Mouse (Mus musculus): Measurements from ENCODE around the gene Dennd4a. TPM values are rescaled to one million over a fixed set of nuclear protein-coding genes. Genes with fewer than 3 reads are reported as not detected.

Dennd4a gene
- total and polyA plus RNA-seq, 2 experiments from 2014 or later = 8.8 to 17.6 TPM

GRCm38 (mm10) chr9:64904917-64905640 lies 93.9 kb downstream of the Dennd4a start:
- TF ChIP-seq CTCF (IDR thresholded peaks at IDR 0.05; ENCODE audit: low read depth) = no peak
- Histone ChIP-seq H3K9me3 (ENCODE audit: low read length) (no peaks in the 10 kb centered on the region), H3K27me3 (ENCODE audit: insufficient read depth, low read length) (no peaks in the 10 kb centered on the region), H3K36me3 (ENCODE audit: insufficient read depth, low read length) (peaks cover 29% of the 10 kb centered on the region), H3K4me1 (ENCODE audit: insufficient read depth, low read length) (no peaks in the 10 kb centered on the region), H3K27ac (no peak overlapping the region), H3K4me3 (ENCODE audit: low read length) (no peak overlapping the region), H3K4me2 (ENCODE audit: low read depth, low read length) (no peak overlapping the region), H3K9ac (replicated peaks; ENCODE audit: low read length) (no peak overlapping the region)
- no peak for DNase-seq (ENCODE audit: low spot score)
- WGBS = 91% methylated on average over 14 of the region's 14 CpGs
- no peak for ATAC-seq

- Histone ChIP-seq H3K4me1 (ENCODE audit: insufficient read depth, low read length) (no peaks in the 10 kb centered on the region), H3K4me2 (ENCODE audit: low read depth, low read length) (no peak overlapping the region), H3K27me3 (ENCODE audit: insufficient read depth, low read length) (no peaks in the 10 kb centered on the region), H3K4me3 (ENCODE audit: low read length) (no peak overlapping the region), H3K36me3 (ENCODE audit: insufficient read depth, low read length) (peaks cover 43% of the 10 kb centered on the region), H3K9ac (replicated peaks; ENCODE audit: low read length) (no peak overlapping the region), H3K27ac (no peak overlapping the region), H3K9me3 (ENCODE audit: low read length) (no peaks in the 10 kb centered on the region)
- 93% methylated on average over 3 of the region's 3 CpGs for WGBS
- ATAC-seq (no peak), DNase-seq (ENCODE audit: low spot score) (no peak)
- TF ChIP-seq CTCF (IDR thresholded peaks at IDR 0.05; ENCODE audit: low read depth) = no peak
Observed at GRCm38 (mm10) chr9:64907441-64907840, 96.3 kb downstream of the Dennd4a start.

GRCm38 (mm10) chr9:64913406-64913805 lies 102.3 kb downstream of the Dennd4a start:
- TF ChIP-seq CTCF (IDR thresholded peaks at IDR 0.05; ENCODE audit: low read depth) = no peak

GRCm38 (mm10) chr9:64913973-64914372 lies 102.8 kb downstream of the Dennd4a start:
- 92% methylated on average over 2 of the region's 2 CpGs for WGBS
- Histone ChIP-seq H3K9ac (replicated peaks; ENCODE audit: low read length) (no peak overlapping the region), H3K4me2 (ENCODE audit: low read depth, low read length) (no peak overlapping the region), H3K9me3 (ENCODE audit: low read length) (no peaks in the 10 kb centered on the region), H3K27me3 (ENCODE audit: insufficient read depth, low read length) (no peaks in the 10 kb centered on the region), H3K4me3 (ENCODE audit: low read length) (no peak overlapping the region), H3K4me1 (ENCODE audit: insufficient read depth, low read length) (no peaks in the 10 kb centered on the region), H3K36me3 (ENCODE audit: insufficient read depth, low read length) (peaks cover 39% of the 10 kb centered on the region), H3K27ac (no peak overlapping the region)
- ATAC-seq (no peak), DNase-seq (ENCODE audit: low spot score) (no peak)
- TF ChIP-seq CTCF (IDR thresholded peaks at IDR 0.05; ENCODE audit: low read depth) = no peak

More at GRCm38 (mm10) chr9:64913406-64913805, 102.3 kb downstream of the Dennd4a start:
- Histone ChIP-seq H3K27ac (no peak overlapping the region), H3K4me2 (ENCODE audit: low read depth, low read length) (no peak overlapping the region), H3K4me3 (ENCODE audit: low read length) (no peak overlapping the region), H3K4me1 (ENCODE audit: insufficient read depth, low read length) (no peaks in the 10 kb centered on the region), H3K9ac (replicated peaks; ENCODE audit: low read length) (no peak overlapping the region), H3K9me3 (ENCODE audit: low read length) (no peaks in the 10 kb centered on the region), H3K36me3 (ENCODE audit: insufficient read depth, low read length) (peaks cover 35% of the 10 kb centered on the region), H3K27me3 (ENCODE audit: insufficient read depth, low read length) (no peaks in the 10 kb centered on the region)
- ATAC-seq (no peak), DNase-seq (ENCODE audit: low spot score) (no peak)
- 90% methylated on average over 4 of the region's 4 CpGs for WGBS

DNA sequence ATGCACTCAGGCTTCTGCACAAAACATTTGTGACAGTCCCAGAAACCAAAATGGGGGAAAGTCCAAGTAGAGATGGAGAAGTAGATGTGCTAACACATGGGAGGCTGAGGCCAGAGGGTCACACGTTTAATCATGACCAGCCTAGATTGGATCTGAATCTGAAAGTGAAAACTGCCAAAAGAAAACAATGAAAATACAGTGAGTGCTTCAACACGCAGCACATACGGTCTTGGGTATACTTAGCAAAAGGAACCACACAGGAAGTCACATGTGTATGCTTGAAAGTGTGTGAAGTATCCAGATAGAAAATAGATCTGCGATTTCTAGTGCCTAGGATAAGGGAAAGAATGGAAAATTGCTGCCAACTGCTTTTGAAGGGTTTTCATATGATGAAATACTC lies 103.5 kb downstream of the Dennd4a start:
- Histone ChIP-seq H3K27me3 (ENCODE audit: insufficient read depth, low read length) (no peaks in the 10 kb centered on the region), H3K9me3 (ENCODE audit: low read length) (no peaks in the 10 kb centered on the region), H3K27ac (no peak overlapping the region), H3K4me3 (ENCODE audit: low read length) (no peak overlapping the region), H3K36me3 (ENCODE audit: insufficient read depth, low read length) (peaks cover 37% of the 10 kb centered on the region), H3K4me2 (ENCODE audit: low read depth, low read length) (no peak overlapping the region), H3K9ac (replicated peaks; ENCODE audit: low read length) (no peak overlapping the region), H3K4me1 (ENCODE audit: insufficient read depth, low read length) (no peaks in the 10 kb centered on the region)
- no peak for TF ChIP-seq CTCF (IDR thresholded peaks at IDR 0.05; ENCODE audit: low read depth)
- DNase-seq (ENCODE audit: low spot score) = no peak
- WGBS = 83% methylated on average over 4 of the region's 4 CpGs
- no peak for ATAC-seq

DNA sequence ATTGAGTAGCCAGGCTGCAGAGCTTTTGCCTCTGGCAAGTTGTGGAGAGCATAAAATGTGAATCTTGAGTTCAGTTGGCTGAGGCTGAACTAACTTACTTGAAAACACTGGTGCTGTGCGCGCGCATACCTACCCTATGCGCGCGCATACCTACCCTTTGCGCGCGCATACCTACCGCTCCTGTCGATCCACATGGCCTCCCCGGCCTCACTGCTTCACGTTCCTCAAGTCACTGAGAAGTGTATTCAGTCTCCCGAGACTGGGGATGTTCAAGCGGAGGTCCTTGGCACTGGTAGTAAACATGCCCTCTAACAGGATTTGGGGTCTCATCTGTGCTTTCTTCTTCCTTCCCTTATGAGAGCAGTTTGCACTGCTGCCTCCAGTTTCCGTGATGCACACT lies 107.4 kb downstream of the Dennd4a start:
- no peak for ATAC-seq
- WGBS = 53% methylated on average over 16 of the region's 16 CpGs
- no peak overlapping the region for H3K4me2 ChIP-seq (ENCODE audit: low read depth, low read length)
- H3K9me3 ChIP-seq (ENCODE audit: low read length) = no peaks in the 10 kb centered on the region
- no peak overlapping the region for H3K4me3 ChIP-seq (ENCODE audit: low read length)
- TF ChIP-seq CTCF (IDR thresholded peaks at IDR 0.05; ENCODE audit: low read depth) = no peak
- no peak overlapping the region for H3K9ac ChIP-seq (replicated peaks; ENCODE audit: low read length)
- no peak for DNase-seq (ENCODE audit: low spot score)
- no peak overlapping the region for H3K27ac ChIP-seq
- peaks cover 7% of the 10 kb centered on the region for H3K36me3 ChIP-seq (ENCODE audit: insufficient read depth, low read length)
- no peaks in the 10 kb centered on the region for H3K27me3 ChIP-seq (ENCODE audit: insufficient read depth, low read length)
- H3K4me1 ChIP-seq (ENCODE audit: insufficient read depth, low read length) = no peaks in the 10 kb centered on the region

- Histone ChIP-seq H3K4me1 (ENCODE audit: insufficient read depth, low read length) (no peaks in the 10 kb centered on the region), H3K27ac (peak overlapping the region; percentile 58), H3K4me2 (ENCODE audit: low read depth, low read length) (no peak overlapping the region), H3K4me3 (ENCODE audit: low read length) (no peak overlapping the region), H3K36me3 (ENCODE audit: insufficient read depth, low read length) (no peaks in the 10 kb centered on the region; the same call in 1 of the 2 replicates), H3K9me3 (ENCODE audit: low read length) (no peaks in the 10 kb centered on the region), H3K9ac (replicated peaks; ENCODE audit: low read length) (no peak overlapping the region), H3K27me3 (ENCODE audit: insufficient read depth, low read length) (no peaks in the 10 kb centered on the region)
- 56% methylated on average over 5 of the region's 5 CpGs for WGBS
- TF ChIP-seq CTCF (IDR thresholded peaks at IDR 0.05; ENCODE audit: low read depth) = no peak
- DNase-seq (ENCODE audit: low spot score) (no peak), ATAC-seq (no peak)
Observed at GRCm38 (mm10) chr9:64925771-64926170, 114.6 kb downstream of the Dennd4a start.

All from hindbrain, postnatal 0 days (tissue).